32 mouse cellular contexts compared by ENCODE assay signal in genomic region chr6:38629556-38629955, GRCm38 (mm10). TPM values are rescaled to one million over a fixed set of nuclear protein-coding genes. Genes with fewer than 3 reads are reported as not detected.
DNase-seq lines count a peak whose midpoint lies in the region; ATAC-seq and TF ChIP-seq lines count a peak whose summit lies in the region.
"Had no signal": no experiment of that assay in that cellular context is flagged by ENCODE, and none has a peak within 500 bp of the region (broad histone marks: within the 10 kb centered on the region; RNA-seq: fewer than 3 reads in every experiment).

No protein-coding gene starts in this region.

- H3K9ac ChIP-seq in liver, postnatal 0 days (replicated peaks): no peak overlapping the region
- H3K9ac ChIP-seq: embryonic facial prominence, embryonic 13.5 days; hindbrain, embryonic 12.5 days; limb, embryonic 12.5 days; liver, embryonic 13.5 days had no signal

- peaks cover under 1% of the 10 kb centered on the region; the same call in 1 of the 2 replicates for H3K4me1 ChIP-seq in heart, embryonic 10.5 days
- H3K4me1 ChIP-seq in liver, postnatal 0 days (ENCODE audit: insufficient read depth): no peaks in the 10 kb centered on the region
- H3K4me1 ChIP-seq: embryonic facial prominence, embryonic 13.5 days; forebrain, embryonic 10.5 days; hindbrain, embryonic 12.5 days; limb, embryonic 12.5 days; liver, embryonic 13.5 days had no signal

- no peaks in the 10 kb centered on the region for H3K9me3 ChIP-seq in heart, embryonic 10.5 days
- no peaks in the 10 kb centered on the region for H3K9me3 ChIP-seq in liver, postnatal 0 days (ENCODE audit: low read length)
- H3K9me3 ChIP-seq: embryonic facial prominence, embryonic 13.5 days; forebrain, embryonic 10.5 days; hindbrain, embryonic 12.5 days; limb, embryonic 12.5 days; liver, embryonic 13.5 days had no signal

- peak; percentile 66 for DNase-seq in heart, embryonic 10.5 days (ENCODE audit: low spot score)
- no peak for DNase-seq in heart, adult 8-10 months (ENCODE audit: low spot score)
- peak; percentile 12 for DNase-seq in liver, postnatal 0 days
- DNase-seq in liver: no peak
- peak; percentile 8 to 50 for DNase-seq in urinary bladder, postnatal 4 days (ENCODE audit: low spot score in 2 of 2)
- DNase-seq in urinary bladder, postnatal 36 days (ENCODE audit: low spot score in 2 of 2): no peak
- DNase-seq: adrenal gland, adult 2 months; adrenal gland, postnatal 36 days; B cell, adult 2 months; cerebellum, adult 18-20 months; cerebellum, postnatal 10 days; gastrocnemius, adult 2 months; heart, adult 18-20 months; heart, postnatal 14 days; liver, embryonic 13.5 days; lung, adult 2 months; lung, postnatal 10 days; right cerebral cortex, postnatal 4 days had no signal

- peaks cover 17% of the 10 kb centered on the region for H3K27me3 ChIP-seq in heart, embryonic 10.5 days (ENCODE audit: insufficient read depth, poor library complexity, severe bottlenecking)
- peaks cover 10% of the 10 kb centered on the region for H3K27me3 ChIP-seq in liver, postnatal 0 days (ENCODE audit: insufficient read depth, low read length)
- H3K27me3 ChIP-seq: CH12.LX had no signal

- no peak for TF ChIP-seq EP300 in liver, postnatal 0 days (IDR thresholded peaks at IDR 0.05; ENCODE audit: low read depth)

- no peak for TF ChIP-seq CTCF in liver, postnatal 0 days (IDR thresholded peaks at IDR 0.05; ENCODE audit: low read depth)

- ATAC-seq in liver, postnatal 0 days: no peak
- no peak for ATAC-seq in CD4-positive, CD25-positive, alpha-beta regulatory T cell, adult 4 months
- ATAC-seq: activated CD4-positive, CD25-positive, alpha-beta regulatory T cell, adult 4 months; forebrain, embryonic 16.5 days; hindbrain, postnatal 0 days; intestine, postnatal 0 days; midbrain, embryonic 16.5 days had no signal

- H3K4me3 ChIP-seq in heart, embryonic 10.5 days: no peak overlapping the region
- no peak overlapping the region for H3K4me3 ChIP-seq in liver, postnatal 0 days (ENCODE audit: low read depth, low read length)
- H3K4me3 ChIP-seq: embryonic facial prominence, embryonic 13.5 days; forebrain, embryonic 10.5 days; gastrocnemius, adult 2 months; hindbrain, embryonic 12.5 days; limb, embryonic 12.5 days; liver, embryonic 13.5 days had no signal

- 93% methylated on average over 1 of the region's 1 CpGs for WGBS in heart, embryonic 10.5 days
- WGBS in liver, postnatal 0 days (ENCODE audit: insufficient replicate concordance): 78% methylated on average over 1 of the region's 1 CpGs

- H3K27ac ChIP-seq in heart, embryonic 10.5 days: no peak overlapping the region
- no peak overlapping the region for H3K27ac ChIP-seq in liver, postnatal 0 days (ENCODE audit: low read depth)
- H3K27ac ChIP-seq: embryonic facial prominence, embryonic 13.5 days; forebrain, embryonic 10.5 days; gastrocnemius, adult 2 months; hindbrain, embryonic 12.5 days; hindbrain, postnatal 0 days; limb, embryonic 12.5 days; liver, embryonic 13.5 days; macrophage had no signal

- H3K36me3 ChIP-seq in heart, embryonic 10.5 days: peaks cover 17% of the 10 kb centered on the region; the same call in 1 of the 2 replicates
- H3K36me3 ChIP-seq in liver, postnatal 0 days (replicated peaks; ENCODE audit: insufficient read depth, low read length): no peaks in the 10 kb centered on the region

- no peak overlapping the region for H3K4me2 ChIP-seq in liver, postnatal 0 days (ENCODE audit: low read depth, low read length)
- H3K4me2 ChIP-seq: embryonic facial prominence, embryonic 13.5 days; hindbrain, embryonic 12.5 days; limb, embryonic 12.5 days; liver, embryonic 13.5 days had no signal

RNA-seq across cellular contexts. Expression of gene Klrg2, which starts 7.5 kb away (rescaled TPM):
- 0.10 TPM in 1 of 2 replicates, not detected in the other for polyA plus RNA-seq in heart, embryonic 10.5 days (2016; fragmentation: Nextera tagmentation; extraction: Ambion mirVana)
- under 1 TPM; 0.19 to 0.65 (median 0.46) TPM for total RNA-seq in heart, adult 8-10 months (2022)
- polyA plus RNA-seq in liver, postnatal 0 days (2015; fragmentation: Nextera tagmentation; extraction: Ambion mirVana): not detected in 2 replicates
- polyA plus RNA-seq in CD4-positive, CD25-positive, alpha-beta regulatory T cell, adult 4 months (2017; shearing (Covaris generic)): not detected
- total RNA-seq: common myeloid progenitor, adult 5-6 weeks had no signal
- polyA plus RNA-seq: activated CD4-positive, CD25-positive, alpha-beta regulatory T cell, adult 4 months; forebrain, embryonic 16.5 days; liver, embryonic 13.5 days; midbrain, embryonic 16.5 days had no signal

RNA-seq across cellular contexts. Expression of gene Clec2l, which starts 33.3 kb away (rescaled TPM):
- 0.50 and 1.5 TPM in 2 replicates for polyA plus RNA-seq in heart, embryonic 10.5 days (2016; fragmentation: Nextera tagmentation; extraction: Ambion mirVana)
- 1 to 10 TPM; 1.0 to 2.2 (median 1.4) TPM for total RNA-seq in heart, adult 8-10 months (2022)
- polyA plus RNA-seq in liver, postnatal 0 days (2015; fragmentation: Nextera tagmentation; extraction: Ambion mirVana): not detected in 2 replicates
- polyA plus RNA-seq in CD4-positive, CD25-positive, alpha-beta regulatory T cell, adult 4 months (2017; shearing (Covaris generic)): not detected
- total RNA-seq: common myeloid progenitor, adult 5-6 weeks; neutrophil, adult 5-6 weeks had no signal
- polyA plus RNA-seq: activated CD4-positive, CD25-positive, alpha-beta regulatory T cell, adult 4 months; macrophage had no signal

Comparison
In these comparisons a context has a peak if more than half of its experiments do, and no peak if none do; other contexts are left out.
1. DNase-seq: peak in heart, embryonic 10.5 days (single experiment), liver, postnatal 0 days (single experiment) and urinary bladder, postnatal 4 days (2 of 2); none in heart, adult 8-10 months (single experiment), liver (single experiment) and urinary bladder, postnatal 36 days (0 of 2).